Mouse (Mus musculus) erythroblast, embryonic 14.5 days (primary cell): Measurements from ENCODE around the gene Rad51ap1.

Experiments used
- GATA1 ChIP-seq: IDR thresholded peaks from 2 replicates; pipeline ENCODE4 v1.6.1; 2012; ENCODE audit warnings: low read length, inconsistent platforms, mixed read lengths
- TAL1 ChIP-seq: IDR thresholded peaks from 3 replicates; pipeline ENCODE4 v1.6.1; 2012; ENCODE audit warnings: low read length, inconsistent platforms, mixed read lengths

DNA sequence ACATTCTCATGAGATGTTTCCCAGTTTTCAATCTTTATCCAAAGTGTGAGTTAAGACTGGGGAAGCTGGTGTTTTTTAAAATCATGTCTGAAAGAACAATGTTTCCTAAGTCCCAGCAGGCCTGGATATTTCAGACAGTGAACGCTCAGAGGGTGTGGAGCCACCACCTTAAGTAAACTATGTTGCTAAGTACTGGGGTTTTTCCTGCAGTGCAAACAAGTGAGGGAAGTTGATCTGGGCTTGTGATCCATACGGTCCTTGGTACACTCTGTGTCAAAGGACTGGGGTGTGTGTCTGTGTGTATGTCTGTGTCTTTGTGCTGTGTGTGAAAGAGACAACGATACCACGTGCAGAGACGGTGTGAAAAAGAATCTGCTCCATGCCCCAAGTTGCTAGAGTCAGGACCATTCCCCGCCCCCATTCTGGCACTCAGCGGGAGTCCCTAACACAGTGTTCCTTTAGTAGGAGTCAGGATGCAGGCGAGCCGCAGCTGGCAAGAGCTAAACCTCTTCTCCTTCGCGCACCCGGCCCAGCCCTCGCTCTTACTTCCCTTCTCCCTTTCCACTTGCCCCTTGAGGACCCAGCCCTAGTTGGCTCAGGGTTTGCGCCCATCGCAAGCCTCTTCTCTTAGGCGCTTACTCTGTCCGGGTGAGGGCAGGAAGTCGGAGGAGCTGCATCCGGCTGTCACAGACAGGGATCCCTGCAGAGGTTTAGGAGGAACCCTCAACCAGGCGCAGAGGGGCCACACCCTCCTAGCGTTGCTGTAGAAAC is 18.1 kb downstream of the Rad51ap1 start, which contains the start of gene Dyrk4:
- TF ChIP-seq GATA1 = no peak
- no peak for TF ChIP-seq TAL1
